Mouse (Mus musculus) liver, adult 2 months (tissue): Measurements from ENCODE around the gene Grhpr.

Experiments
- CTCF ChIP-seq: fragments of 200-500 bp; IDR thresholded peaks from 2 replicates; pipeline ENCODE4 v1.5.1; 2011; ENCODE audit warnings: low read depth, low read length, control low read depth
- POLR2A ChIP-seq: fragments of 200-500 bp; IDR thresholded peaks from 2 replicates; pipeline ENCODE4 v1.6.1; 2011; ENCODE audit warnings: low read length, control low read depth; ENCODE audit not compliant: insufficient read depth; ENCODE audit errors: extremely low read depth

DNA sequence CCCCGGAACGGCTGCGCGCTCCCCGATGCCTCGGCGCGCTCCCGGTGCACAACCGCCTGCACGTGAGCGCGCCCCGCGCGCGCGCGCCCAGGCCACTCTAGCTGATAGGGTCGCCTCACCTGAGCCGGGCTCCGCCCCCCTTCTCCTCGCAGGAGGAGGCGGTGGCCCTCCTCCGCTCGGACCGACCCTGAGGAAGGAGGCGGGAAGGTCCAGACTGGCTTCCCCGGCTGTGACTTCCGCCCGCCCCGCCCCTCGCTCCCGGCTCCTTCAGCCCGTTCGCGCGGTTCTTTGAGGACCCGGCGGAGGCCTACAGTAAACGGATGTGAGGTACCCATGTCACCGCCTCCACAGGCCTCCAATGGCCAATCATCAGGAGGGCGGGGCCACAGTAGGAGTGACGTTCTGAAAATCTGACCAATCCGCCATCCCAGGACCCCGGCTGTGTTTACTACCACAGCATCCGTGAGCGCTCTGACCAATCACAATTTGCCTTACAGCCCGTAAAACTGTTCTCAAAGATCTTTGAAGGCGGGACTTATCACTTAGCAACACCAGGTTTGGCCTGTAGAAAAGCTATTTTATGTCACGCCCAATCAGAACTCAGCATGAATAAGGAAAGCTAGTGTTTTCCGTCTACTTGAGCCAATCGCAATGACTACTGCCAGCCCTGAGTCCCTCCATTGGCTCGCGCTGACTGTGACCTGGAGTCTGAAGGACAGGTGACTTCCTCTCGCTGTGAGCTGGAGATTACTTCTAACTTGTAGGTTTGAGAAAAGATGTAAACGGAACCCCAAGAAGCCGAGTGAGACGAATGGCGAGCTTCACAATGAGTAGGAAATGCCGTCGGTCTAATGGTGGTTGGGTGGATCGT lies 31.1 kb downstream of the Grhpr start, which contains the start of gene Zbtb5:
- TF ChIP-seq CTCF (no peak), POLR2A (0 out of 2 replicates have a peak, but pooled peaks have one; percentile 32)
